In genomic region chr10:106295501-106295900, GRCm38 (mm10) we compare ENCODE assay signal across 14 mouse cellular contexts.
"Had no signal": no experiment of that assay in that cellular context is flagged by ENCODE, and none has a peak within 500 bp of the region (broad histone marks: within the 10 kb centered on the region; RNA-seq: fewer than 3 reads in every experiment).

No protein-coding gene starts in this region.

- H3K9ac ChIP-seq: limb, embryonic 15.5 days; liver, embryonic 12.5 days; midbrain, embryonic 13.5 days; neural tube, embryonic 15.5 days; stomach, embryonic 15.5 days had no signal

- H3K27ac ChIP-seq: limb, embryonic 15.5 days; liver, embryonic 12.5 days; midbrain, embryonic 13.5 days; neural tube, embryonic 15.5 days; stomach, embryonic 15.5 days had no signal

- H3K4me1 ChIP-seq: limb, embryonic 15.5 days; liver, embryonic 12.5 days; midbrain, embryonic 13.5 days; neural tube, embryonic 15.5 days; stomach, embryonic 15.5 days had no signal

- H3K9me3 ChIP-seq: limb, embryonic 15.5 days; liver, embryonic 12.5 days; midbrain, embryonic 13.5 days; neural tube, embryonic 15.5 days; stomach, embryonic 15.5 days had no signal

- H3K27me3 ChIP-seq: limb, embryonic 15.5 days; liver, embryonic 12.5 days; midbrain, embryonic 13.5 days; neural tube, embryonic 15.5 days; stomach, embryonic 15.5 days had no signal

- H3K4me2 ChIP-seq: limb, embryonic 15.5 days; liver, embryonic 12.5 days; midbrain, embryonic 13.5 days; neural tube, embryonic 15.5 days; stomach, embryonic 15.5 days had no signal

- ATAC-seq: liver, embryonic 12.5 days; midbrain, embryonic 13.5 days had no signal

- DNase-seq: kidney, adult 11 months; kidney, adult 9 months; kidney, postnatal 14 days; left cerebral cortex, postnatal 4 days; right cerebral cortex, postnatal 4 days; spleen, adult 18-20 months; thymus, adult 2 months; thymus, postnatal 25 days had no signal

- H3K4me3 ChIP-seq: limb, embryonic 15.5 days; liver, embryonic 12.5 days; midbrain, embryonic 13.5 days; myocyte; neural tube, embryonic 15.5 days; stomach, embryonic 15.5 days had no signal

- H3K36me3 ChIP-seq: limb, embryonic 15.5 days; liver, embryonic 12.5 days; midbrain, embryonic 13.5 days; neural tube, embryonic 15.5 days; stomach, embryonic 15.5 days had no signal
